Mouse (Mus musculus) neural tube, embryonic 15.5 days (tissue): ENCODE data around the gene Amotl1. TPM values are rescaled to one million over a fixed set of nuclear protein-coding genes. Genes with fewer than 3 reads are reported as not detected.

ENCODE experiments used
- ATAC-seq: fragments of 200-750 bp; cut with Nextera tagmentation; 2 replicates; pipeline ENCODE4 v1.8.0; 2017; ENCODE audit warnings: mild to moderate bottlenecking, moderate TSS enrichment, moderate library complexity; ENCODE audit not compliant: low FRiP score
- H3K27ac ChIP-seq: fragments of 300-500 bp; sonication (generic); replicated peaks from 2 replicates; pipeline ENCODE4 v1.5.1; 2015; ENCODE audit warnings: mild to moderate bottlenecking, inconsistent platforms
- H3K27me3 ChIP-seq: fragments of 300-500 bp; sonication (generic); replicated peaks from 2 replicates; pipeline ENCODE4 v1.6.1; 2015; ENCODE audit warnings: inconsistent platforms
- H3K36me3 ChIP-seq: fragments of 300-500 bp; sonication (generic); 2 replicates; pipeline ENCODE4 v1.6.1; 2015; ENCODE audit warnings: inconsistent platforms
- H3K4me1 ChIP-seq: fragments of 300-500 bp; sonication (generic); 2 replicates; pipeline ENCODE4 v1.6.1; 2015; ENCODE audit warnings: inconsistent platforms
- H3K4me2 ChIP-seq: fragments of 300-500 bp; sonication (generic); 2 replicates; pipeline ENCODE4 v1.6.1; 2015; ENCODE audit warnings: inconsistent platforms, mild to moderate bottlenecking, moderate library complexity
- H3K4me3 ChIP-seq: fragments of 300-500 bp; sonication (generic); replicated peaks from 2 replicates; pipeline ENCODE4 v1.5.1; 2015; ENCODE audit warnings: mild to moderate bottlenecking, inconsistent platforms
- H3K9ac ChIP-seq: fragments of 300-500 bp; sonication (generic); replicated peaks from 2 replicates; pipeline ENCODE4 v1.6.1; 2015; ENCODE audit warnings: mild to moderate bottlenecking, inconsistent platforms
- H3K9me3 ChIP-seq: fragments of 300-500 bp; sonication (generic); replicated peaks from 2 replicates; pipeline ENCODE4 v1.6.1; 2016; ENCODE audit warnings: inconsistent platforms
- WGBS: fragments of 180-500 bp; shearing (Covaris S2); methylation state at CpG from one replicate; pipeline ENCODE4 v1.1.7; 2015; ENCODE audit warnings: mixed read lengths; 5-methylcytosine and 5-hydroxymethylcytosine counted together
- polyA plus RNA-seq: library from polyadenylated mRNA; unstranded; fragments of >200 nt; fragmentation: Nextera tagmentation; extraction: Ambion mirVana; gene quantifications from 2 replicates; pipeline ENCODE4 v1.2.1, GENCODE M21; 2015

Amotl1 gene
- polyA plus RNA-seq, 1 experiment from 2014 or later: 6.8 TPM

GRCm38 (mm10) chr9:14614931-14615880 lies 29.6 kb downstream of the Amotl1 start:
- no peaks in the 10 kb centered on the region for H3K9me3 ChIP-seq
- ATAC-seq: peak; percentile 83
- no peaks in the 10 kb centered on the region for H3K27me3 ChIP-seq
- H3K4me2 ChIP-seq: peak overlapping the region; percentile 86
- peaks cover 45% of the 10 kb centered on the region for H3K4me1 ChIP-seq
- H3K36me3 ChIP-seq: no peaks in the 10 kb centered on the region
- H3K27ac ChIP-seq: peak overlapping the region; percentile 82
- H3K9ac ChIP-seq: peak overlapping the region; percentile 92
- WGBS: 14% methylated on average over 30 of the region's 33 CpGs
- peak overlapping the region; percentile 86 for H3K4me3 ChIP-seq

GRCm38 (mm10) chr9:14614205-14614930 lies 30.5 kb downstream of the Amotl1 start:
- H3K4me1 ChIP-seq: peaks cover 45% of the 10 kb centered on the region
- H3K27ac ChIP-seq: peak overlapping the region; percentile 82
- no peaks in the 10 kb centered on the region for H3K9me3 ChIP-seq
- peak; percentile 71 for ATAC-seq
- under 1% methylated on average over 50 of the region's 50 CpGs for WGBS
- peak overlapping the region; percentile 92 for H3K9ac ChIP-seq
- no peaks in the 10 kb centered on the region for H3K36me3 ChIP-seq
- peak overlapping the region; percentile 86 for H3K4me3 ChIP-seq
- peak overlapping the region; percentile 86 for H3K4me2 ChIP-seq
- H3K27me3 ChIP-seq: no peaks in the 10 kb centered on the region

GRCm38 (mm10) chr9:14613308-14614204 lies 31.3 kb downstream of the Amotl1 start:
- H3K9me3 ChIP-seq: no peaks in the 10 kb centered on the region
- WGBS: 10% methylated on average over 15 of the region's 15 CpGs
- peak overlapping the region; percentile 86 for H3K4me2 ChIP-seq
- peaks cover 51% of the 10 kb centered on the region for H3K4me1 ChIP-seq
- no peaks in the 10 kb centered on the region for H3K36me3 ChIP-seq
- H3K9ac ChIP-seq: peak overlapping the region; percentile 92
- peak; percentile 9; the same call in 1 of the 2 replicates for ATAC-seq
- H3K27me3 ChIP-seq: no peaks in the 10 kb centered on the region
- H3K27ac ChIP-seq: peak overlapping the region; percentile 82
- H3K4me3 ChIP-seq: peak overlapping the region; percentile 86

- ATAC-seq: no peak
- Histone ChIP-seq H3K4me2 (peak overlapping the region; percentile 86), H3K36me3 (no peaks in the 10 kb centered on the region), H3K27me3 (no peaks in the 10 kb centered on the region), H3K9me3 (no peaks in the 10 kb centered on the region), H3K27ac (no peak overlapping the region), H3K4me1 (peaks cover 57% of the 10 kb centered on the region), H3K9ac (peak overlapping the region; percentile 92; the same call in 1 of the 2 replicates), H3K4me3 (peak overlapping the region; percentile 86)
Measured at GRCm38 (mm10) chr9:14612588-14612987, 32.3 kb downstream of the Amotl1 start.

GRCm38 (mm10) chr9:14608521-14608920 lies 36.3 kb downstream of the Amotl1 start:
- 66% methylated on average over 5 of the region's 5 CpGs for WGBS
- H3K9ac ChIP-seq: no peak overlapping the region
- H3K9me3 ChIP-seq: no peaks in the 10 kb centered on the region
- H3K4me3 ChIP-seq: no peak overlapping the region
- no peak for ATAC-seq
- peak overlapping the region; percentile 10; the same call in 1 of the 2 replicates for H3K27ac ChIP-seq
- no peaks in the 10 kb centered on the region for H3K27me3 ChIP-seq
- peaks cover 48% of the 10 kb centered on the region for H3K4me1 ChIP-seq
- no peak overlapping the region for H3K4me2 ChIP-seq
- H3K36me3 ChIP-seq: no peaks in the 10 kb centered on the region

GRCm38 (mm10) chr9:14607464-14607863 lies 37.4 kb downstream of the Amotl1 start:
- Histone ChIP-seq H3K27me3 (no peaks in the 10 kb centered on the region), H3K4me3 (no peak overlapping the region), H3K9me3 (no peaks in the 10 kb centered on the region), H3K36me3 (no peaks in the 10 kb centered on the region), H3K9ac (no peak overlapping the region), H3K4me2 (no peak overlapping the region), H3K4me1 (peaks cover 37% of the 10 kb centered on the region), H3K27ac (0 out of 2 replicates have a peak overlapping the region, but pooled peaks have one; percentile 18)
- WGBS: 64% methylated on average over 3 of the region's 3 CpGs
- ATAC-seq: no peak

GRCm38 (mm10) chr9:14605992-14606391 lies 38.9 kb downstream of the Amotl1 start:
- Histone ChIP-seq H3K9me3 (no peaks in the 10 kb centered on the region), H3K9ac (no peak overlapping the region), H3K27me3 (no peaks in the 10 kb centered on the region), H3K4me1 (peaks cover 26% of the 10 kb centered on the region), H3K4me2 (no peak overlapping the region), H3K4me3 (no peak overlapping the region), H3K36me3 (no peaks in the 10 kb centered on the region), H3K27ac (no peak overlapping the region)
- 96% methylated on average over 4 of the region's 4 CpGs for WGBS
- ATAC-seq: no peak

GRCm38 (mm10) chr9:14604363-14604762 lies 40.5 kb downstream of the Amotl1 start:
- Histone ChIP-seq H3K4me2 (no peak overlapping the region), H3K27me3 (no peaks in the 10 kb centered on the region), H3K9me3 (no peaks in the 10 kb centered on the region), H3K36me3 (no peaks in the 10 kb centered on the region), H3K4me3 (no peak overlapping the region), H3K4me1 (peaks cover 19% of the 10 kb centered on the region), H3K27ac (no peak overlapping the region), H3K9ac (no peak overlapping the region)
- ATAC-seq: no peak
- 92% methylated on average over 3 of the region's 3 CpGs for WGBS

- no peaks in the 10 kb centered on the region for H3K27me3 ChIP-seq
- WGBS: 80% methylated on average over 4 of the region's 4 CpGs
Measured at GRCm38 (mm10) chr9:14603475-14603874, 41.4 kb downstream of the Amotl1 start.

GRCm38 (mm10) chr9:14599799-14600198 lies 45.1 kb downstream of the Amotl1 start:
- H3K27me3 ChIP-seq: no peaks in the 10 kb centered on the region
- no peak overlapping the region for H3K4me2 ChIP-seq
- 84% methylated on average over 5 of the region's 5 CpGs for WGBS
- H3K4me1 ChIP-seq: 0 out of 2 replicates have a peak, but pooled peaks cover 7% of the 10 kb centered on the region
- H3K4me3 ChIP-seq: no peak overlapping the region
- no peaks in the 10 kb centered on the region for H3K9me3 ChIP-seq
- no peak overlapping the region; the same call in 1 of the 2 replicates for H3K27ac ChIP-seq
- H3K36me3 ChIP-seq: 0 out of 2 replicates have a peak, but pooled peaks cover 6% of the 10 kb centered on the region
- no peak for ATAC-seq
- H3K9ac ChIP-seq: no peak overlapping the region

More at GRCm38 (mm10) chr9:14603475-14603874, 41.4 kb downstream of the Amotl1 start:
- no peaks in the 10 kb centered on the region for H3K36me3 ChIP-seq
- no peak overlapping the region for H3K4me3 ChIP-seq
- peaks cover 16% of the 10 kb centered on the region for H3K4me1 ChIP-seq
- ATAC-seq: no peak
- no peaks in the 10 kb centered on the region for H3K9me3 ChIP-seq
- no peak overlapping the region for H3K27ac ChIP-seq
- no peak overlapping the region for H3K9ac ChIP-seq
- H3K4me2 ChIP-seq: no peak overlapping the region

GRCm38 (mm10) chr9:14598157-14598556 lies 46.7 kb downstream of the Amotl1 start:
- WGBS: 97% methylated on average over 2 of the region's 2 CpGs
- no peak overlapping the region for H3K4me3 ChIP-seq
- H3K9ac ChIP-seq: no peak overlapping the region
- H3K27ac ChIP-seq: no peak overlapping the region
- no peaks in the 10 kb centered on the region for H3K27me3 ChIP-seq
- H3K36me3 ChIP-seq: peaks cover 20% of the 10 kb centered on the region
- 0 out of 2 replicates have a peak, but pooled peaks cover 7% of the 10 kb centered on the region for H3K4me1 ChIP-seq
- no peak for ATAC-seq
- H3K4me2 ChIP-seq: no peak overlapping the region
- H3K9me3 ChIP-seq: no peaks in the 10 kb centered on the region
